Mouse (Mus musculus) yolk sac, embryonic 10.5 days (tissue): ENCODE data around the gene Pgam2.
"Not testable (repeated sequence)": the region's sequence is repeated elsewhere in the genome, so short reads cannot be mapped to it uniquely, and the experiment has no call there.

Source experiments
- DNase-seq: peaks from one replicate; pipeline ENCODE4 v3.0.0-alpha.2; 2017; ENCODE audit warnings: low spot score

Pgam2 gene

GRCm38 (mm10) chr11:5803551-5803981 is at the start of gene Pgam2:
Pgam2 (minus strand) TSS chr11:5803733.
- DNase-seq: peak; percentile 27

- DNase-seq: no peak
These were observed 48.8 kb upstream of the Pgam2 start for GRCm38 (mm10) chr11:5852314-5852713.

GRCm38 (mm10) chr11:5851021-5851736 is 47.6 kb upstream of the Pgam2 start:
- no peak for DNase-seq

DNA sequence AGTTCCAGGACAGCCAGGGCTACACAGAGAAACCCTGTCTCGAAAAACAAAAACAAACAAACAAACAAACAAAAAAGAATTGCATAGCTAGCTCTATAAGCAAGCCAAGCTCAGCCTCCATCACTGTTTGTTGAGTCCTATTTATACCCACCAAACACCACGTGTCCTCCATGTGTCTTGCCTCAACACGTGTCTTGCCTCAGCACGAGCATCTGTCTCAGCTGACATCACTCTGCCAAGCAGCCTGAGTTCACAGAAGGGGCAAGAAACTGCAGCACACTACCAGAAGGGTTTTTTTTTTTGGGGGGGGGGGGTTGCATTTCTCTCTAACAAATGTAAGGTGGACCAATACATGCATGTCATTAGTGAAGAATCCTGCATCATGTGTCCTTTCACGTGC is 46.9 kb upstream of the Pgam2 start:
- no peak for DNase-seq

GRCm38 (mm10) chr11:5849316-5849715 is 45.8 kb upstream of the Pgam2 start:
- DNase-seq: no peak

GRCm38 (mm10) chr11:5848741-5849140 is 45.2 kb upstream of the Pgam2 start:
- no peak for DNase-seq

GRCm38 (mm10) chr11:5846639-5847345 is 43.3 kb upstream of the Pgam2 start:
- peak; percentile 36 for DNase-seq

GRCm38 (mm10) chr11:5843131-5843530 is 39.6 kb upstream of the Pgam2 start:
- DNase-seq: no peak

GRCm38 (mm10) chr11:5841751-5842150 is 38.2 kb upstream of the Pgam2 start:
- no peak for DNase-seq

DNA sequence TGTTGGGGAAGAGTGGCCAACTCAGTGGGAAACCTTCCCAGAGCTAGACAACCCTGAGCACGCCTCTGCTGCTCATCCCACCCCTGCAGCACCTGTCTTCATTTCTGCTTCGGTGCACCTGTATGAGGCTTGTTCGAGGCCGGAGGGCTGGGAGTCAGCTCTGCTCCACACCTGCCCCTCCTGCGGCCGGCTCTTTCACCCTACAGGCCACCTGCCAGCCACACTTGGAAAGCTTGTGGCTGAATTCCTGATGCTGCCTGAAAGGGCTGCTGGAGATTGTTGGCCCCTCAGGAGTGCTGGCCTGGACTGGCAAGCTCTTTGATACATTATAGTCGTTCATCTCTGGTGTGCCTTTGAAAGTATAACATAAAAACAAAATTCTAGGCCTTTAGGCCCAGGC is 36.8 kb upstream of the Pgam2 start:
- no peak for DNase-seq

DNA sequence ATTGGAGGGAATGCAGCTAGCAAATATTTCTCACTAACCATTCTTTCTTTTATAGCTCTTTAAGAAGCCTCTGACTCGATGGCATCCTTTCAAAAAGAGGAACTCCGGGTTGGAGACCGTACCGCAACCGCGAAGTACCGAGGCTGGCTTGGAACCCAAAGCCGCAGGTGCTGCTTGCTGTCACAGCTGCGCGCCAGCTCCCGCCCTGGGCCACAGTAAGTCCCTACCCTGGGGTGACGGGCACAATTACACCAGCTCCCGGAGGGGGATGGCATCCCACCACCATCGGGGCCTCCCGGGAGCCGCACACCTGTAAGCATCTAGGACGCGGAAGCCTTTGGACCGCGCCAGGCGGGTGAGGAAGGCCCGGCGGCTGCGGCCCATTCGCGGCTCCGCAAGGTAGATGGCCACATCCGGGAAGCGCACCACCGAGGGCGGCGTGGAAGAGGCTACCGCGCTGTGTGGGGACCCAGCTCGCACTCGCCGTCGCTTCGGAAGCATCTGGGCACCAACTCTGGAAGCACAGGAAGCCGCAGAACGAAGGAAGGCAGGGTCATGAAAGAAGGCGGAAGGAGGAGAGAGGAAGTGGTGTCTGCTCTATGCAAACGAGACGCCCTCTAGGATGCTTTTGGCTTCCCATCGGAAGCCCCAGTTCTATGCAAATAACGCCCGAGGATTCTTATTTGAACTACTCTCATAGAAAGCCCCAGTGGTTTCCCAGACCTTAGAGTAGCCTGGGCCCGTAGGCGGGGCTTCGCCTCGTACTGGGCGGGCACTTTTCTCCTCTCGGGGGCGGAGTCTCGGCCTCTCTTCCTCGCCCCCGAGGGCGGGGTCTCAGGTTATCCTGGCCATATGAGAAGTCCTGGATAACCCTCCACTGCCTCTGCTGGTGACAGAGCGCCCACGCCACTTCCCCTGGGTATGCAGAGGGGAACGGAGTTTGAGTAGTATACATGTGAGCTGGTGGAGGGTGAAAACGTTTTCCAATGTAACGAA is 34.0 kb upstream of the Pgam2 start, which contains the start of gene Polm:
Polm (minus strand) TSS at position 766 of the 996 bp plus-strand sequence.
- DNase-seq: peak; percentile 94

DNA sequence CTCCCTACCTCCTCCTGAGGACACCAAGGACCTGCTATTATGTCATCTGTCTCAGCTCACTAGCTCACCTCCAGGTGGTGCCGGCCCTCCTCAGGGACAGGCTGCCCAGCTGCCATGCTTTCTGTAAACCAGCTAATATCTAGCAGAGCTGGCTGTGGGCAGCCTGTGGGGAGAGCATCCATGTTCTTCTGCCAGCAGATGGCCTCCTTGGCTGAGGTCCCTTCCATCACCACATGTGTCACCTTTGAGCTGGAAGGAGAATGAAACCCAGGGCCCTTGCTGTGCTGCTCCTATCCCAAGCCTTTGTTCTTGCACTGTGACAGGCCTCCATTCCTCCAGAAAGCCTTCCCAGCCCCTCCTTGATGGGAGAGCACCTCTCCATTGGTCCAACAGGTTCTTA is 32.6 kb upstream of the Pgam2 start:
- DNase-seq: no peak

GRCm38 (mm10) chr11:5835057-5835456 is 31.5 kb upstream of the Pgam2 start:
- DNase-seq: no peak

DNA sequence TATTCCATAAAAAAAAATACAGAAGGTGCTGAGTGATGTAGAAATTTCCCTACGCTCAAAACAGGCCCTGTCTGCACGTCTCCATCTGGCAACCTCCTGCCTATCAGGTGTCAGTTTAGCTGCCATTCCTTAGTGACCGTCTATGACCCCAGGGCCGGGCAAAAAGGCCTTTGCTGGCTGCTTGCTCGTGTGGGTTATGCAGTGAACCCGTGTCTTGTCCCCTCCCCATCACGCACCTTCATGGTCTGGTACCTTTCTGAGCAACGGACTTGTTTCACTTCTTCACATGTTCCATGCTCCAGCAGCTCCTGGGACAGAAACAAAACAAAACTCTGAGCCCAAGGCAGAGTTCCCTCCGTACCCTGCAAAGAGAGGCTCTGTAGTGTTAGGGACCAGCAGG is 31.0 kb upstream of the Pgam2 start:
- no peak for DNase-seq

DNA sequence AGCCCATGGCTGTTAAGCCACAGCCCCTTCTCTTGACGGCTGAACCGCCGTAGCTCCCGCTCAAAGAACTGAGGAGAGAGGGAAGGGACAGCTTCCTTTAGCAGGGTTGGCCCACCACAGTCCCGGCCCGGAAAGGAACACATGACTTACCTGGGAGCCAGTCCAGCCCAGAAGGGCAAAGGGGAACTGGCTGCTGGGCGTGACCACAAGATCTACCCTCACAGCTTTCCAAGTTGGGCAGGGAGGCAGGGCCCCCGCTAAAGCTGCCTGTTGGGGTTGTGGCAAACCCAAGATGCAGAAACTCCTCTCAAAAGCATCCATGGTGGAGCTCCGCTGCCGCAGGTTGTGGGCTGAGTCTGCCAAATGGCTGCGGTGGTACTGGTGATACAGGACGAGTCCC is 25.8 kb upstream of the Pgam2 start:
- DNase-seq: no peak

GRCm38 (mm10) chr11:5828509-5829191 is 25.1 kb upstream of the Pgam2 start:
- no peak for DNase-seq

- DNase-seq: no peak
These were observed 24.4 kb upstream of the Pgam2 start for GRCm38 (mm10) chr11:5827931-5828330.

DNA sequence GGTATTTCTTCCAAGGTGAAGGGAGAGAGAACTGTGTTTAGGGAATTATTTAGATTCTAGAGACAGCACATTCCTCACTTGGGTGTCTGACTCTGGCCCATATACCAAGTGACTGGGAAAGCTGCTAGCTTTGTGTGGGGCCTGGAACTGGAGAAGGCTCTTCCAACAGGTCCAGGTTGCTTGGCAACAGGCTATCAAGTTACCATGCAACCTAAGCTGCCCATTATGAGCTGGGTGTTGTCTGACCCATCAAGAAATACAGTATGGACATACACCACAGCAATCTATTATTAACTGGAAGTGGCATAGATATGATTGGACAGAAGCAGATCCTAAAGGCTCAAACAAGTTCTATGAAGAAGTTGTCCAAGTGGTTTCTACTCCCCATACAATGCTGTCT is 21.9 kb upstream of the Pgam2 start:
- no peak for DNase-seq

GRCm38 (mm10) chr11:5819223-5819622 is 15.7 kb upstream of the Pgam2 start:
- no peak for DNase-seq

- DNase-seq: no peak
These were observed 9.8 kb upstream of the Pgam2 start for GRCm38 (mm10) chr11:5813381-5813780.

DNA sequence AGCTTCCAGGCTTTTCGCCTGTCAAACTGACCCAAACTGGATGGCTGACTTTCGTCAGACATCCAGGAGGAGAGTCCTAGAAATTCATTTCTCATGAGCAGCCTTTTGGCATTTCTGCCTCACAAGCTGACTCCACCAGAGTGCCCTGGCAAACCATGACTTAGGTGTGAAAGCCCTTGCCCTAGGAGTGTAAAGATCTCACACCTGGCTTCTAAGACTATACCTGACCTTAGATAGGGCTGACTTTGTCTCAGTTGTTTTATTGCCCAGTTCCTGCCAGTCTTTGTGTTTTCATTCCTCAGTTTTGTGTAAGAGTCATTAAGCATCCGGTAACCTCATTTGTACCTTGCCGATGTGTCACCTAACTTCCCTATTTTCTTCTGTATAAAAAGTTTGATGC is 6.0 kb upstream of the Pgam2 start:
- DNase-seq: not testable (repeated sequence)

DNA sequence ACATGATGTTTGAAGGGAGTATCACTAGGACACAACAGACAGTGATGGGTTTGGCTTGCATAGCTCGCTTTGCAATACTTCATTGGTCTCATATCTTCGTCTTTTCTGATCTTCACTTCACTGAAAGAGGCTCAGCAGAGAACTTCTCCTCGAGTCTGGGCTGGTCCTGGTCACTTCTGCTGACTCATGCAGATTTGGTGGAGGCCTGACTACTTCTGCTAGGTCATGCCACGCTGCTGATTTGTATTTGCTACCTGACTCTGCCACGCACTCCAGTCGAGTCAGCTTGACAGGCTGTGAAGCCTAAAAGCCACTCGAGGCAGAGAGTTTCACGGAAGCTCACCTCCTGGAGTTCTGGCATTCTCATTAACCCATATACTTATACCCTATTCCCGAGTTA is 4.4 kb upstream of the Pgam2 start:
- DNase-seq: no peak
